Mouse (Mus musculus) brain, embryonic 14.5 days (tissue): ENCODE measurements at regions not wholly inside any gene's neighbourhood (a gene's known extent, or its start where the extent isn't known, plus 50 kb on each side); places are given as distances from the start of the nearest gene placed in this dataset.

Experiments
- CTCF ChIP-seq: fragments of 200-500 bp; IDR thresholded peaks from 2 replicates; pipeline ENCODE4 v1.5.1; 2012; ENCODE audit warnings: inconsistent platforms, mild to moderate bottlenecking, moderate library complexity, borderline replicate concordance; ENCODE audit not compliant: insufficient read depth, insufficient read length; ENCODE audit errors: extremely low read depth
- POLR2A ChIP-seq: fragments of 200-500 bp; IDR thresholded peaks from 2 replicates; pipeline ENCODE4 v1.6.1; 2012; ENCODE audit warnings: mild to moderate bottlenecking, inconsistent platforms, borderline replicate concordance; ENCODE audit not compliant: poor library complexity, insufficient read depth, insufficient read length, severe bottlenecking; ENCODE audit errors: extremely low read depth

DNA sequence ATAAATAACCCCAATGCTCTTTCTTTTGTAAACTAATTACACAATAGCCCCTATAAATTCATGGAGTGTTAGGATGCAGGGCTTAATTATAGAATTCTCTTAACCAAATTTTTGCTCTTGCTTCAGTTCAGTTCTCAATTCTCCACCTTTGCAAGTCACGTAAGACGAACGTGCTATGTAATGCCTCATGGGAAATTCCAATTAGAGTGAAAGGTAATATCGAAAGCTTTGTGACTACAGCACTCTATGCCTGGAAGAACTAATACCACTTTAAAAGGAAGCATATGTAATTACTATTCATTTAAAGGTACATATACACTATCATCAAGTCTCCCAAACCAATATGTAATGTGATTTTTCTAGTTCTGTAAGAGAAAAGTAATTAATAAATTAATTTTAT, 225.5 kb downstream of the Fgf10 start:
- TF ChIP-seq CTCF (no peak), POLR2A (no peak)
